Mouse (Mus musculus): ENCODE data around the gene Kctd12b. TPM values are rescaled to one million over a fixed set of nuclear protein-coding genes. Genes with fewer than 3 reads are reported as not detected.

The Kctd12b gene
- 3.0 and 3.9 TPM in 2 replicates for polyA plus RNA-seq (2012; rRNA removed)

GRCm38 (mm10) chrX:153695782-153696395, at the start of gene Kctd12b:
Gene Kctd12b (minus strand): TSS chrX:153696391.

GRCm38 (mm10) chrX:153723110-153723916, 27.1 kb upstream of the Kctd12b start, which contains the start of gene Nbdy:
Gene Nbdy (plus strand): TSS chrX:153723590.

Other genes with a start within 250 kb of the Kctd12b start
- gene Ubqln2, start 198.2 kb downstream of the Kctd12b start, polyA plus RNA-seq (2012; rRNA removed): 140 and 144 TPM in 2 replicates
- gene Cypt3, start 137.8 kb downstream of the Kctd12b start, polyA plus RNA-seq (2012; rRNA removed): not detected in 2 replicates
- 85.1 and 95.2 TPM in 2 replicates for gene Nbdy, start 27.2 kb upstream of the Kctd12b start, polyA plus RNA-seq (2012; rRNA removed)
- 15.2 and 16.0 TPM in 2 replicates for gene Spin2c, start 135.8 kb upstream of the Kctd12b start, polyA plus RNA-seq (2012; rRNA removed)